Mouse (Mus musculus) C2C12 (cell line): ENCODE measurements around the gene Zfp691.

Experiments
- CEBPB ChIP-seq: IDR thresholded peaks from one replicate; pipeline ENCODE4 v1.6.1; 2011; ENCODE audit warnings: low read depth, mild to moderate bottlenecking, control low read depth, moderate library complexity
- CTCF ChIP-seq: IDR thresholded peaks from one replicate; pipeline ENCODE4 v1.5.1; 2011; ENCODE audit not compliant: control insufficient read depth, insufficient read depth, insufficient read length
- MAX ChIP-seq: IDR thresholded peaks from one replicate; pipeline ENCODE4 v1.6.1; 2011; ENCODE audit warnings: mild to moderate bottlenecking, control low read depth
- MYOD1 ChIP-seq: IDR thresholded peaks from one replicate; pipeline ENCODE4 v1.6.1; 2011; ENCODE audit warnings: low read depth; ENCODE audit not compliant: control insufficient read depth, insufficient read length
- MYOG ChIP-seq: IDR thresholded peaks from one replicate; pipeline ENCODE4 v1.6.1; 2011; ENCODE audit not compliant: control insufficient read depth, insufficient read length; ENCODE audit errors: extremely low read depth
- USF1 ChIP-seq: IDR thresholded peaks from one replicate; pipeline ENCODE4 v1.6.1; 2011; ENCODE audit warnings: low read depth, mild to moderate bottlenecking, control low read depth, moderate library complexity

GRCm38 (mm10) chr4:119162990-119163389 lies 11.0 kb downstream of the Zfp691 start:
- no peak for TF ChIP-seq CTCF
- no peak for TF ChIP-seq USF1
- TF ChIP-seq CEBPB, result no peak
- no peak for TF ChIP-seq MYOG
- TF ChIP-seq MAX, result no peak
- no peak for TF ChIP-seq MYOD1
